Mouse (Mus musculus) c-Kit-negative CD71-positive TER-119-positive erythroid progenitor cells, embryonic 14.5 days (primary cell): Measurements from ENCODE around the gene Eif2d.

ENCODE experiments used
- DNase-seq: peaks from one replicate; pipeline ENCODE4 v3.0.0-alpha.2; 2013; ENCODE audit warnings: low read depth, low spot score

Eif2d gene

DNA sequence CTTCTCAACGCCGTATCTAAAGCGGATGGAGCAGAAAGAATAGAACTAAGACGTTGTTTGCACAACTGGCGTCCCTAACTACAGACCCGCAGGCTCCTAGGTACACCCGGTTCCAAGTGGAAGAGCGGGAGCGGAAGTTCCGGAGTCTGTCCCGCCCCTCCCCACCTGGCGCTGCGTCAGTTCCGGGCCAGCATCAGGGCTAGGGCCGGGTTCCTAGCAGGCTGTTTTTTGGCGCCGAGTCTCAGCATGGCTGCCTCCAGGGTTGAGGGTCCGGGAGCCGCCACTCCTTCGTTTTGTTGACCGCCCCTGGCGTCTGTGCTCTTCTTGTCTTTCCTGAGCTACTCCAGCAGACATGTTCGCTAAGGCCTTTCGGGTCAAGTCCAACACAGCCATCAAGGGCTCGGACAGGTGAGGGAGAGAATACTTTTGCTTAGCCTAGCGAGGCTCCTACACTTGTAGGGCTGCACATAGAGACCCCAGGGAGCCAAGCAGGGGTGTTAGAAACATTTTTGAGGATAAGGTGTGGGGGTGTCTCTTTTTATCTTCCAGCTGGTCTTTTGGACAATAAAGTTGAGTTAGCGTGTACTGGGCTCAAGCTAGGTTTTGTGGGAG is at the start of gene Eif2d:
TSS of gene Eif2d (plus strand) at position 164 of the 612 bp plus-strand sequence.
- DNase-seq: peak; percentile 75

GRCm38 (mm10) chr1:131103776-131104424 is 49.1 kb upstream of the Eif2d start:
- DNase-seq: no peak

DNA sequence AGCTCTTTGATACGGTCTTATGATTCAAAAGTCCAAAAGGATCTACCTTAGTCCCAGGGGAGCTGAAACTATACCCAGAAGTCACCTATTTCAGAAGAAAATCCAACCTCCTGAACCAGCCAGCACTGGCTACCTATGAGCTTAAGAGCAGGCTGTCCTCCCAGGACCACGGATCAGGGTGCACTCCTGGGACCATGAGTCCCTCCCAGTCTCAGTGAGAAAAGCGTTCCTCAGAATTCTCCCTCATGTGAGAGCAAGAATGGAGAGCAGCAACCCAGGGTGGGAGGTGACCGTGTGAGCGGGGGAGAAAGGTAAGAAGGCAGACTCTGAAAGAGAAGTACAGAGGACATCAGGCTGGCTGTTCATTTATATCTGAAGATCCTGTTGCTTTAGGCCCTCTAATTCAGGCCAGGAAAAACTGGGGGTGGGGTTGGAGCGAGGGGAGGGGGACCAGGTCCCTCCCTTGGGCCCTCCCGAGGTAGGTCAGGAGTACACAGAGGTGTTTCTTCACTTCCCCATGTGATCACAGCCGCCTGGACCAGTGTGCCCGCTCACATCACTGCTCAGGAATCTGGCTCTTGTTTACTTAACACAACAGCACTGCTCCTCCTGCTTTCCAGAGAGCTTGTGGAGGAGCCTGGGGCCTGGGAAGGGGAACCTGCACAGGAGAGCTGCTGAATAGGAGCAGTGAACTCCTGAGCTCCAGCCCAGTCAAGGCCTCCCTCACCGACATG is 45.2 kb upstream of the Eif2d start:
- no peak for DNase-seq

DNA sequence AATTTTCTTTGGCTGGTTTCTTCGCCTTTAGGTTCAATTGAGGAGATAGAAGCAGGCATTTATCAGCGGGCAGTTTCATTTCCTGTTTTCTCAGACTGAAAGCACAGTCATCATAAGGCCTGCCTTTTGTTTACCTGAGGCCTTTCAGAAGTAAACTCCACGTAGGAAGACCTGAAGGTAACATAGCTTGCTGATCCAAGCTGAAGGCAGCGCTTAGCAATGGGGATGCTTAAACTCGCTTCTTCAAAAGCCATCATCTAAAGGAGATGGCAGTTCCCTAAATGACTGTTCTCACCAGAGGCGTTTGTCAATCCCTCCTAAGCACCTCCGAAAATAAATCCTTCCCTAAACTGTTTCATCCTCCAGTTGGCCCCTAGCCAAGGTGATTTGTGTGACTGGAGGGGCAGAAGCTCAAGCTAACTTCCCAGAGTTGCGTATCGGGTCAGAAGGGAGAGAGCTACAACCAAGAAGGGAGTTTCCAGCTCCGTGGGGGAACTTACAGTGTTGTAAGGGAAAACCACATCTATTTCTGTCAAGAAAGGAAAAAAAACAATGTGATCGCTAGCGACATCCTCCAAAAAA is 42.4 kb upstream of the Eif2d start:
- no peak for DNase-seq

DNA sequence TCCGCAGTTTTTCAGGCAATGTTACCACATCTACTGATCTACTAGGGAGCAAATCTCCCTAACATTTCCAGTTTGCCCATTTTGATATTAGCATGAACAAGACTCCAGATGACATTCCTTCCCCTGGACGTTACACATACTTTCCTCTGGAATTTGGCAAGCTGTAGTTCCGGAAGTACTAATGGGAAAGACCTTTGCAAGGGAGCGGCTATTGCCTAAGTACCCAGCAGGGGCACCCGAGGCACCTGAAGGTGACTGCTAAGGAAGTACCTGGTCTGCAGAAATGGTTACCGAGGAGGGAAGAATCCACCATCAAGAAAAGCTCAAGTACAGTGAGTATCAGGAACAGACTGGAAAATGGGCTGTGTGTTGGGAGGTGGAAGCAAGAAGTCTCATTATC is 40.4 kb upstream of the Eif2d start:
- DNase-seq: no peak

- peak; percentile 69 for DNase-seq
Measured at GRCm38 (mm10) chr1:131115932-131116331, 37.0 kb upstream of the Eif2d start.

GRCm38 (mm10) chr1:131116430-131117011 is 36.5 kb upstream of the Eif2d start:
- DNase-seq: no peak

DNA sequence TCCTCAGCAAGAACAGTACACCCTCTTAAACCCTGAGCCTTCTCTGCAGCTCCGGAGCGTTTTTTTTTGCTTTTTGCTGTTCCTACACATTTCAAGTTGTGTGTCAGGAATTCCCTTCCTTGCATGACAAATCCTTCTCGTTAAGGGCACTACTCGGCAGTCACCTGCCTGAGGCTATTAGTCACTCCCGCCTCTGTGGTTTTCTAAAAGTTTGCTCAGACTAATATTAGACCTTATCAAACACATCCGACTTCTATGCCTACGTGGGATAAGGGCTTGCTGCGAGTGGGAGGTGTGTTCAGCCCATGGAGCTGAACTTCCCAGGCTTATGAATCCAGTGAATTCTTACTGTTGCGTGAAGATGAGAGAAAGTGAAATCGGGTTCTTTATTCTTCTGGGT is 34.5 kb upstream of the Eif2d start:
- DNase-seq: no peak

DNA sequence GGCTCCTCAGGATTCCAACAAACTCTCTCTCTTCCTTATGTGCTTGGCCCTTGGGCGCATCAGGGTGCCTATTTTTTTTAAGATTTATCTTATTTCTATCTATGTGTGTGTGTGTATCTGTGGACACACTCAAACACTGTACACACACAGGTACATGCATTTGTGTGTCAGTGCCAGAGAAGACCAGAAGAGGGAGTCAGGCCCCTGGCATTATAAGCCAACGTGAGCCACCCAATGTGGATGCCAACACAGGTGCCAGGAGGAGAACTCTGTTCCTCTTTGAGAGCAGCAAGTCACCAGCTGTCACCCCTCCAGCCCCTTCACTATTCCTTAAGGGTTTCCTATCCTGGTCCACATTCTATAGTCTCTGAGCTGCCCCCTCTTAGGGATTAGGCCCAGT is 34.0 kb upstream of the Eif2d start:
- DNase-seq: no peak

- DNase-seq: no peak
Measured at GRCm38 (mm10) chr1:131121987-131122386, 31.0 kb upstream of the Eif2d start.

GRCm38 (mm10) chr1:131123522-131124265 is 29.3 kb upstream of the Eif2d start:
- no peak for DNase-seq

DNA sequence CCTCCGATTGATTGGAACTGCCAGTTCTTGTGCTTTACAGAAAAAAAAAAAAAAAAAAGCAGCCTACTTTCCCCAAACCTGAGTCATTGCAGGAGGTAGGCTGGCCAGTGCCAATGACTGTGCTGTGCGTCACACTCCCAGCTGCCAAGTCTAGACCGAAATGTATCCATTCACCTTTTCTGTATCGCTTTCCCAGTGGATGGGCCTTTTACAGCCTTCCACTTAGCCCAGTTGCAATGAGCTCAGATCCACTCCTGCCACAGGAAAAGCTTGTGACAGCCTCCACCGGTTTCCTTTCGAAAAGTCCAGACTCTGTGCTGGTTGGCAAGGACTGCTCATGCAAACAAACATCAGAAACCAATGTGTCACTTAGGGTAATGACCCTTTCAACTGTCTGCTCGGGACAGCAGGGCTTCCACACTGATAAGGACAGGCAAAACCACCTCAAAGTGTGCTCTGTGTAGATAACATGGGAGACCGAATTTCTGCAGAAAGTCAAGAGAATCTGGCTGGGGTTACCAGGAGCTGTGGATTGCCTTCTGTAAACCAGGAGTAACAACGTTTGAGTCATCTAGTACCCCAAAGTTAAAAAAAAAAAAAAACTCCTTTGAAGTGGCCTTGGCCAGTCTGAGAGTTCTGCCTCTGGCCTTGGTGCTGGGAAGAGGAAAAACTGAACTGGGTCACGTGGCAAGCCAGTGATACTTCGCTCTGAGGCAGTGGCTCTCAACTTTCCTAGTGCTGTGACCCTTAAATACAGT is 26.8 kb upstream of the Eif2d start:
- peak; percentile 85 for DNase-seq

DNA sequence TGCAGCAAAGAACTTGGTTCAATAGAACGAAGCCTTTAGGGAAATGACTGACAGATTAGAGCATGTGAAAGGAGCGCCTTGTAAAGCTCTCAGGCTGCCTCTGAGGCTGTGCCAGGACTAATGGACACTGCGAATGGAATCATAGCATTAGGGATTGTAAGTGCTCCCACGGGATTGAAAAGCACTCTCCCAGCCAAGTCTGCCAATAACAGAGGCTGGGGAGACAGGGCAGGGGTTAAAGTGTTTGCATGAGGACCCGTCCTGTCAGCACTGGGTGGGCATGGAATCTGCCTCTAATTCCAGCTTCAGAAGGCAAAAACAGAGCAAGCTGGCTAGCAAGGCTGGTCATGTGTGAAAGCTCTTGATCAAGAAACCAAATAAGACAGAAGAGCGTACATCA is 18.8 kb upstream of the Eif2d start:
- DNase-seq: no peak

DNA sequence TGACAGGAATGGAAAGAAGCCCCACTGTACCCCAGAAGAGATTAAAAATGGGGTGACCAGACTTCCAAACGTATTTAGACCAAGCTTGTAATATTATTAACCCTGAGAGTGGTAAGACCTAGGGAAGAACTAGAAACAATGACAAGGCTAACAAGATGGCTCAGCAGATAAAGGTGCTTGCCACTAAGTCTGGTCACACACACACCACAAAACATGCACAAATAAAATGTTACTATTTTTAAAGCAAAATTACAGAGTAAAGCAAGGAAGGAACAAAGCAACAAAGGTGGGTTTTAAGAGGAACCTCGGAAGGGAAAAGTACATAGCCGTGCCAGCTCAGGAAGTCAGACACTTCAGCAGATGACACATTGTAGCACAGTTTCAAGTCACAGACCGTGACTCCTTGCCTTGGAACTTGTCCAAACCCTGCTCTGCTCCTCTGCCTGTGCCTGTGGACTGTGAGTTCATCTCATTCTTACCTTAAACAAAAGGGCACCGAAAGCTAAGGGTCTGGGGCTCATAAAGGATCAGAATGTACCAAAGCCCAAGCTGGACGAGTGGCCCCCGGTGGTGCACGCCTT is 17.9 kb upstream of the Eif2d start:
- no peak for DNase-seq

DNA sequence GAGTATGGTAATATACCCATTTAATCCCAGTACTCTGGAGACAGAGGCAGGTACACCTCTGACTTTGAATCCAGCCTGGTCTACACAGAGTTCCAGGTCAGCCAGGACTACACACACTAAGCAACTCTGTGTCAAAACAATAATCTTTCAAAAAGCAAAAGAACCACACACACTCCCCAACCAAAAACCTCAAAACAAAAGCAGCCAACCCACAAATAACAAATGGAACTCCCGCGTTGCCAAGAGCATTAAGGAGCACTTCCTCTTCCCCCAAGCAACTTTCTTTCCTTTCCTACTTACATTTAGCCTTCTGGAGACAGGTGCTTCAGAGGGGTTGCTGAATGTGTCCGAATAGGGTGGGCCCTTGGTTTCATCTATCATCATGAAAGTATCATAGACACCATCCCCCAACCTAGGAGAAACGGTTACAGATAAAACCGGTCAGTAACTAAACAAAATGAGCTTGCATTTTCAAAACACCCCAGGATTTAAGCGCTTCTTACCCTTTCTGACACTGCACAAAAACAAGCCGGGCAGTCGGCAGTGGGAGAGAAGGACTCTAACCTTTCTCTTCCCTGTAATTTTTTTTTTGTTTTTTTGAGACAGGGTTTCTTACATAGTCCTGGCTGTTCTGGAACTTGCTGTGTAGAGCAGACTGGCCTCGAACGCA is 16.9 kb upstream of the Eif2d start:
- no peak for DNase-seq

DNA sequence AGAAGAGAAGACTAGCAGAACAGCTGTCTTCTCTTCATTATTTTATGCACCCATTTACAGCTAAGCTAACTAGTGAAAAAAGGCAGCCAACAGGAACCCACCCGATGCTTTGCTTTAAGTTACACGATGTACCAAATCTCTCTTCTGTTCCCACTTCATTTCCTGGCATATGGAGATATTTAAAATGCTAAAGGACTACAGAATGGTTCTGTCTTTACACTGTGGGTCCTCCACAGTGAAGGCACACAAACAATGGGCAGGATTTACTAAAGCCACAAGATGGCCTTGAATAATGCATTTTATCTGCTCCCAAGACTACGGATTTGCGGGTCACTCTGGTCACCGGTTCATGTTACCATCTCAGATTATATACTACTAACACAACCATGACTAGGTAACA is 15.9 kb upstream of the Eif2d start:
- no peak for DNase-seq

GRCm38 (mm10) chr1:131137717-131138118 is 15.3 kb upstream of the Eif2d start:
- DNase-seq: no peak

DNA sequence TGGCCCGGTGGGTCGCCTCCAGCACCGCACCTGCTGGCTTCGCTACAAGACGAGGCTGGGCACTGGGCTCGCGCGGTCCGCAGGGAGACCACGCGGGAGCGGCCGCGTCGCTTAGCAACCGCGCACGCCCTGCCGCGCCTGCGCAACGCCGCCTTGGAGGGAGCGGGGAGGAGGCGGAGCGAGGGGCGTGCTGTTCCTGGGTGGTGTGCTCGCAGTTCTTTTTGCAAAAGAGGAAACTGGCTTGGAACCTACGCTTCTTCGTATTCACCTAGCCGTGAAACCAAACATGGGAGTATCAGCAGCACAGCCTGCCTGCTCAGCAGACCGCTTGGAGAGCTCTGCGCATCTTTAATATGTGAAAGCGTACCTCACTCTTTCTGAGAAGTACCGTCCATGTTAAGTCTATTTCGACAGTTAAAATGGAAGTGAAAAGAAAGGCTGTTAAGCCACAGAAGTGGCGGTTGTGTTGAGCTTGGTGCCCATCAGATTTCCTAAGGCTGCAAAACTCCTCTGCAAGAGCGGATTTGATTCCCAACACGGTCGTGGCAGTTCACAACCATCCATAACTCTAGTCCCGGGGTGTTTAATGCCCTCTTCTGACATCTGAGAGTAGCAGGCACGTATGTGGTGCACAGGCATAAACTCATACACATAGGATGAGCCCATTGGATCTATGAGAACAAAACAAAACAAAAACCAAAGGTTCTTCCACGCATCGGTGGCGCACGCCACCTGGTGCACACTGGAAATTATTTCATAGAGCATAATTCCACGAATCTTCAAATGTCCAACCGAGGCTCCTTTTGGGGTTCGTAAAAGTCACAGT is 14.6 kb upstream of the Eif2d start, which contains the start of gene Dyrk3:
TSS of gene Dyrk3 (minus strand) at position 150 of the 826 bp plus-strand sequence.
- peak; percentile 88 for DNase-seq
